Mouse (Mus musculus) ES-Bruce4 (cell line): ENCODE data around the gene Smim11. TPM values are rescaled to one million over a fixed set of nuclear protein-coding genes. Genes with fewer than 3 reads are reported as not detected.

Source experiments
- H3K27ac ChIP-seq: 2 replicates; pipeline ENCODE4 v1.5.1; 2012; ENCODE audit warnings: low read length, inconsistent platforms; ENCODE audit not compliant: insufficient read depth
- H3K27me3 ChIP-seq: 2 replicates; pipeline ENCODE4 v1.6.1; 2012; ENCODE audit warnings: mild to moderate bottlenecking, low read length, inconsistent platforms; ENCODE audit not compliant: control insufficient read depth, poor library complexity, insufficient read depth, severe bottlenecking
- H3K36me3 ChIP-seq: 2 replicates; pipeline ENCODE4 v1.6.1; 2012; ENCODE audit warnings: inconsistent platforms, mild to moderate bottlenecking, low read length, moderate library complexity; ENCODE audit not compliant: control insufficient read depth, poor library complexity, insufficient read depth, severe bottlenecking
- H3K4me1 ChIP-seq: one replicate; pipeline ENCODE4 v1.8.1; 2011; ENCODE audit warnings: low read length; ENCODE audit not compliant: control insufficient read depth, insufficient read depth
- H3K4me3 ChIP-seq: 2 replicates; pipeline ENCODE4 v1.5.1; 2011; ENCODE audit warnings: low read depth, mild to moderate bottlenecking, low read length
- H3K9ac ChIP-seq: 2 replicates; pipeline ENCODE4 v1.6.1; 2012; ENCODE audit warnings: low read depth, mild to moderate bottlenecking, inconsistent platforms; ENCODE audit not compliant: poor library complexity, severe bottlenecking
- H3K9me3 ChIP-seq: replicated peaks from 2 replicates; pipeline ENCODE4 v1.6.1; 2012; ENCODE audit warnings: mild to moderate bottlenecking, low read length, inconsistent platforms; ENCODE audit not compliant: control insufficient read depth, poor library complexity, insufficient read depth, severe bottlenecking
- CTCF ChIP-seq: IDR thresholded peaks from one replicate; pipeline ENCODE4 v1.8.1; 2011; ENCODE audit warnings: low read depth, low read length
- EP300 ChIP-seq: IDR thresholded peaks from 2 replicates; pipeline ENCODE4 v1.6.1; 2011; ENCODE audit warnings: low read depth, low read length; ENCODE audit not compliant: insufficient read depth
- POLR2A ChIP-seq: IDR thresholded peaks from one replicate; pipeline ENCODE4 v1.8.1; 2011; ENCODE audit warnings: low read length; ENCODE audit not compliant: insufficient read depth
- polyA plus RNA-seq: library from polyadenylated mRNA; stranded (reverse); fragments of >200 nt; gene quantifications from 2 replicates; pipeline ENCODE4 v1.2.4, GENCODE M21; 2011; ENCODE audit warnings: low read depth; ENCODE audit not compliant: missing spikeins, insufficient read depth, insufficient read length

Smim11 gene
- polyA plus RNA-seq, 1 experiment = 28.7 TPM

GRCm38 (mm10) chr16:92285068-92285467 lies 16.0 kb upstream of the Smim11 start:
- Histone ChIP-seq H3K9me3 (peaks cover 5% of the 10 kb centered on the region), H3K36me3 (no peaks in the 10 kb centered on the region), H3K27ac (no peak overlapping the region), H3K9ac (no peak overlapping the region), H3K27me3 (no peaks in the 10 kb centered on the region), H3K4me1 (no peaks in the 10 kb centered on the region), H3K4me3 (no peak overlapping the region)
- TF ChIP-seq EP300 (no peak), POLR2A (no peak), CTCF (no peak)

GRCm38 (mm10) chr16:92286609-92287008 lies 14.5 kb upstream of the Smim11 start:
- no peak overlapping the region for H3K27ac ChIP-seq
- no peak overlapping the region for H3K9ac ChIP-seq
- TF ChIP-seq CTCF (peak; percentile 49), POLR2A (no peak)
- H3K9me3 ChIP-seq = peaks cover 5% of the 10 kb centered on the region
- no peaks in the 10 kb centered on the region for H3K4me1 ChIP-seq
- H3K27me3 ChIP-seq = no peaks in the 10 kb centered on the region
- H3K36me3 ChIP-seq = no peaks in the 10 kb centered on the region
- H3K4me3 ChIP-seq = no peak overlapping the region

GRCm38 (mm10) chr16:92288778-92289177 lies 12.3 kb upstream of the Smim11 start:
- no peaks in the 10 kb centered on the region for H3K27me3 ChIP-seq
- peaks cover 5% of the 10 kb centered on the region for H3K9me3 ChIP-seq
- no peaks in the 10 kb centered on the region for H3K36me3 ChIP-seq
- no peak overlapping the region for H3K27ac ChIP-seq
- H3K4me1 ChIP-seq = no peaks in the 10 kb centered on the region
- no peak overlapping the region for H3K4me3 ChIP-seq
- no peak overlapping the region for H3K9ac ChIP-seq
- TF ChIP-seq POLR2A (no peak), CTCF (no peak), EP300 (no peak)

- H3K4me1 ChIP-seq = no peaks in the 10 kb centered on the region
- no peak overlapping the region for H3K27ac ChIP-seq
- H3K4me3 ChIP-seq = no peak overlapping the region
- no peaks in the 10 kb centered on the region for H3K27me3 ChIP-seq
- no peaks in the 10 kb centered on the region for H3K36me3 ChIP-seq
- TF ChIP-seq POLR2A = no peak
- no peak overlapping the region for H3K9ac ChIP-seq
- H3K9me3 ChIP-seq = peaks cover 5% of the 10 kb centered on the region
Observed at GRCm38 (mm10) chr16:92290045-92290444, 11.0 kb upstream of the Smim11 start.

GRCm38 (mm10) chr16:92292101-92292500 lies 9.0 kb upstream of the Smim11 start, which contains the start of gene Kcne2:
Kcne2 (plus strand) TSS chr16:92292389.
- Histone ChIP-seq H3K27ac (no peak within 1 kb of the TSS), H3K4me3 (no peak within 1 kb of the TSS), H3K36me3 (no peaks in the 10 kb centered on the region), H3K9me3 (peaks cover 5% of the 10 kb centered on the region), H3K27me3 (no peaks in the 10 kb centered on the region), H3K9ac (no peak within 1 kb of the TSS), H3K4me1 (no peaks in the 10 kb centered on the region)
- TF ChIP-seq POLR2A (no peak), EP300 (no peak), CTCF (no peak)

- Histone ChIP-seq H3K27me3 (no peaks in the 10 kb centered on the region), H3K27ac (no peak overlapping the region), H3K9ac (no peak overlapping the region), H3K36me3 (no peaks in the 10 kb centered on the region), H3K4me1 (no peaks in the 10 kb centered on the region), H3K9me3 (no peaks in the 10 kb centered on the region), H3K4me3 (no peak overlapping the region)
- TF ChIP-seq EP300 (no peak), POLR2A (no peak), CTCF (no peak)
Observed at GRCm38 (mm10) chr16:92294267-92294970, 6.7 kb upstream of the Smim11 start.
